In genomic region chr19:42331446-42331845, GRCm38 (mm10) we compare ENCODE assay signal across 17 mouse cellular contexts.
"Had no signal": no experiment of that assay in that cellular context is flagged by ENCODE, and none has a peak within 500 bp of the region (broad histone marks: within the 10 kb centered on the region; RNA-seq: fewer than 3 reads in every experiment).

No protein-coding gene starts in this region.

- H3K27me3 ChIP-seq: liver, embryonic 13.5 days; lung, embryonic 15.5 days; midbrain, embryonic 12.5 days had no signal

- H3K4me2 ChIP-seq: kidney, embryonic 15.5 days; limb, embryonic 12.5 days; liver, embryonic 13.5 days; lung, embryonic 15.5 days; midbrain, embryonic 12.5 days had no signal

- DNase-seq: kidney, adult 2 months; kidney, postnatal 14 days; layer of hippocampus, postnatal 36 days; liver; liver, embryonic 13.5 days; liver, postnatal 0 days; lung, postnatal 14 days; thymus, adult 18-20 months; thymus, postnatal 14 days had no signal

- H3K9ac ChIP-seq: kidney, embryonic 15.5 days; limb, embryonic 12.5 days; liver, embryonic 13.5 days; liver, postnatal 0 days; lung, embryonic 15.5 days; midbrain, embryonic 12.5 days had no signal

- H3K27ac ChIP-seq: kidney, embryonic 15.5 days; limb, embryonic 12.5 days; liver, embryonic 13.5 days; lung, embryonic 15.5 days; macrophage; midbrain, embryonic 12.5 days; stomach, postnatal 0 days had no signal

- H3K9me3 ChIP-seq: kidney, embryonic 15.5 days; limb, embryonic 12.5 days; liver, embryonic 13.5 days; lung, embryonic 15.5 days; megakaryocyte, embryonic 14.5 days; midbrain, embryonic 12.5 days had no signal

- H3K4me1 ChIP-seq: kidney, embryonic 15.5 days; limb, embryonic 12.5 days; liver, embryonic 13.5 days; lung, embryonic 15.5 days; megakaryocyte, embryonic 14.5 days; midbrain, embryonic 12.5 days had no signal

- ATAC-seq: liver, postnatal 0 days had no signal

- H3K4me3 ChIP-seq: kidney, embryonic 15.5 days; limb, embryonic 12.5 days; liver, embryonic 13.5 days; lung, embryonic 15.5 days; megakaryocyte, embryonic 14.5 days; midbrain, embryonic 12.5 days; myocyte had no signal

- H3K36me3 ChIP-seq: kidney, embryonic 15.5 days; limb, embryonic 12.5 days; liver, embryonic 13.5 days; lung, embryonic 15.5 days; midbrain, embryonic 12.5 days had no signal
